Mouse (Mus musculus): ENCODE measurements around the gene Fam126a. TPM values are rescaled to one million over a fixed set of nuclear protein-coding genes. Genes with fewer than 3 reads are reported as not detected.
A peak's percentile ranks its signal among the peaks of the same experiment; 100 is the strongest.

Gene Fam126a
- total and polyA plus RNA-seq, 3 experiments = 9.2 to 44.1 (median 41.3) TPM

- WGBS = 75% methylated on average over 6 of the region's 6 CpGs
- H3K9ac ChIP-seq (ENCODE audit: low read depth, low read length) = no peak overlapping the region
- no peaks in the 10 kb centered on the region for H3K36me3 ChIP-seq (ENCODE audit: control insufficient read depth, insufficient read depth, low read length)
- DNase-seq = no peak
- no peak for TF ChIP-seq EP300 (IDR thresholded peaks at IDR 0.05; ENCODE audit: insufficient read depth, low read depth, low read length)
- TF ChIP-seq CTCF (IDR thresholded peaks at IDR 0.05) = no peak
- TF ChIP-seq POLR2A (IDR thresholded peaks at IDR 0.05; ENCODE audit: insufficient read depth, low read depth, low read length) = no peak
- no peak overlapping the region for H3K27ac ChIP-seq
- no peak overlapping the region for H3K4me3 ChIP-seq
- H3K79me2 ChIP-seq (replicated peaks; ENCODE audit: control insufficient read depth, insufficient read depth, low read length) = no peaks in the 10 kb centered on the region
- H3K27me3 ChIP-seq (ENCODE audit: control insufficient read depth, insufficient read depth, low read length) = no peaks in the 10 kb centered on the region
- intact Hi-C loops (cut with DNase I) = no loop called here
- H3K4me1 ChIP-seq (ENCODE audit: control insufficient read depth, insufficient read depth, low read length) = no peaks in the 10 kb centered on the region
Measured at GRCm38 (mm10) chr5:24068955-24069354, 38.5 kb upstream of the Fam126a start.

- Histone ChIP-seq H3K4me1 (ENCODE audit: control insufficient read depth, insufficient read depth, low read length) (no peaks in the 10 kb centered on the region), H3K4me3 (no peak overlapping the region), H3K27ac (no peak overlapping the region), H3K36me3 (ENCODE audit: control insufficient read depth, insufficient read depth, low read length) (no peaks in the 10 kb centered on the region), H3K27me3 (ENCODE audit: control insufficient read depth, insufficient read depth, low read length) (no peaks in the 10 kb centered on the region), H3K9ac (ENCODE audit: low read depth, low read length) (no peak overlapping the region), H3K79me2 (replicated peaks; ENCODE audit: control insufficient read depth, insufficient read depth, low read length) (no peaks in the 10 kb centered on the region)
- no peak for TF ChIP-seq EP300 (IDR thresholded peaks at IDR 0.05; ENCODE audit: insufficient read depth, low read depth, low read length)
- TF ChIP-seq POLR2A (IDR thresholded peaks at IDR 0.05; ENCODE audit: insufficient read depth, low read depth, low read length) = no peak
- TF ChIP-seq CTCF (IDR thresholded peaks at IDR 0.05) = no peak
- DNase-seq = no peak
- intact Hi-C loops (cut with DNase I) = no loop called here
- 71% methylated on average over 4 of the region's 4 CpGs for WGBS
Measured at GRCm38 (mm10) chr5:24063545-24063944, 33.1 kb upstream of the Fam126a start.

GRCm38 (mm10) chr5:24063034-24063433 lies 32.5 kb upstream of the Fam126a start:
- no peak overlapping the region for H3K4me3 ChIP-seq
- H3K36me3 ChIP-seq (ENCODE audit: control insufficient read depth, insufficient read depth, low read length) = no peaks in the 10 kb centered on the region
- H3K27ac ChIP-seq = no peak overlapping the region
- no peak for TF ChIP-seq EP300 (IDR thresholded peaks at IDR 0.05; ENCODE audit: insufficient read depth, low read depth, low read length)
- no peak for TF ChIP-seq POLR2A (IDR thresholded peaks at IDR 0.05; ENCODE audit: insufficient read depth, low read depth, low read length)
- TF ChIP-seq CTCF (IDR thresholded peaks at IDR 0.05) = no peak
- intact Hi-C loops (cut with DNase I) = no loop called here
- no peak for DNase-seq
- 88% methylated on average over 6 of the region's 6 CpGs for WGBS
- H3K27me3 ChIP-seq (ENCODE audit: control insufficient read depth, insufficient read depth, low read length) = no peaks in the 10 kb centered on the region
- no peaks in the 10 kb centered on the region for H3K79me2 ChIP-seq (replicated peaks; ENCODE audit: control insufficient read depth, insufficient read depth, low read length)
- no peaks in the 10 kb centered on the region for H3K4me1 ChIP-seq (ENCODE audit: control insufficient read depth, insufficient read depth, low read length)
- H3K9ac ChIP-seq (ENCODE audit: low read depth, low read length) = no peak overlapping the region

- Histone ChIP-seq H3K36me3 (ENCODE audit: control insufficient read depth, insufficient read depth, low read length) (no peaks in the 10 kb centered on the region), H3K27ac (no peak overlapping the region), H3K9ac (ENCODE audit: low read depth, low read length) (no peak overlapping the region), H3K4me1 (ENCODE audit: control insufficient read depth, insufficient read depth, low read length) (no peaks in the 10 kb centered on the region), H3K79me2 (replicated peaks; ENCODE audit: control insufficient read depth, insufficient read depth, low read length) (no peaks in the 10 kb centered on the region), H3K27me3 (ENCODE audit: control insufficient read depth, insufficient read depth, low read length) (no peaks in the 10 kb centered on the region), H3K4me3 (no peak overlapping the region)
- TF ChIP-seq EP300 (IDR thresholded peaks at IDR 0.05; ENCODE audit: insufficient read depth, low read depth, low read length) (no peak), POLR2A (IDR thresholded peaks at IDR 0.05; ENCODE audit: insufficient read depth, low read depth, low read length) (no peak), CTCF (IDR thresholded peaks at IDR 0.05) (no peak)
- intact Hi-C loops (cut with DNase I) = no loop called here
- no peak for DNase-seq
- WGBS = 57% methylated on average over 3 of the region's 3 CpGs
Measured at GRCm38 (mm10) chr5:24060949-24061348, 30.5 kb upstream of the Fam126a start.

GRCm38 (mm10) chr5:24057592-24057991 lies 27.1 kb upstream of the Fam126a start:
- DNase-seq = no peak
- H3K4me1 ChIP-seq (ENCODE audit: control insufficient read depth, insufficient read depth, low read length) = peaks cover 4% of the 10 kb centered on the region
- no peaks in the 10 kb centered on the region for H3K79me2 ChIP-seq (replicated peaks; ENCODE audit: control insufficient read depth, insufficient read depth, low read length)
- H3K9ac ChIP-seq (ENCODE audit: low read depth, low read length) = no peak overlapping the region
- H3K27me3 ChIP-seq (ENCODE audit: control insufficient read depth, insufficient read depth, low read length) = no peaks in the 10 kb centered on the region
- no peak overlapping the region for H3K27ac ChIP-seq
- no peak overlapping the region for H3K4me3 ChIP-seq
- TF ChIP-seq POLR2A (IDR thresholded peaks at IDR 0.05; ENCODE audit: insufficient read depth, low read depth, low read length) (no peak), CTCF (IDR thresholded peaks at IDR 0.05) (peak; percentile 52)
- peaks cover 6% of the 10 kb centered on the region; the same call in 1 of the 2 replicates for H3K36me3 ChIP-seq (ENCODE audit: control insufficient read depth, insufficient read depth, low read length)
- intact Hi-C loops (cut with DNase I) = no loop called here
- WGBS = 75% methylated on average over 3 of the region's 3 CpGs

GRCm38 (mm10) chr5:24056865-24057264 lies 26.4 kb upstream of the Fam126a start:
- WGBS = 89% methylated on average over 2 of the region's 2 CpGs
- intact Hi-C loops (cut with DNase I) = no loop called here
- H3K4me1 ChIP-seq (ENCODE audit: control insufficient read depth, insufficient read depth, low read length) = peaks cover 4% of the 10 kb centered on the region
- no peak for DNase-seq
- H3K27me3 ChIP-seq (ENCODE audit: control insufficient read depth, insufficient read depth, low read length) = no peaks in the 10 kb centered on the region
- H3K36me3 ChIP-seq (ENCODE audit: control insufficient read depth, insufficient read depth, low read length) = peaks cover 6% of the 10 kb centered on the region; the same call in 1 of the 2 replicates
- TF ChIP-seq CTCF (IDR thresholded peaks at IDR 0.05) = no peak
- TF ChIP-seq POLR2A (IDR thresholded peaks at IDR 0.05; ENCODE audit: insufficient read depth, low read depth, low read length) = no peak
- TF ChIP-seq EP300 (IDR thresholded peaks at IDR 0.05; ENCODE audit: insufficient read depth, low read depth, low read length) = no peak
- H3K4me3 ChIP-seq = no peak overlapping the region
- no peaks in the 10 kb centered on the region for H3K79me2 ChIP-seq (replicated peaks; ENCODE audit: control insufficient read depth, insufficient read depth, low read length)
- no peak overlapping the region for H3K9ac ChIP-seq (ENCODE audit: low read depth, low read length)
- H3K27ac ChIP-seq = no peak overlapping the region

Data from heart, adult 2 months (tissue).